Mouse (Mus musculus) lung, embryonic 15.5 days (tissue): ENCODE measurements around the gene Rbbp8nl. TPM values are rescaled to one million over a fixed set of nuclear protein-coding genes. Genes with fewer than 3 reads are reported as not detected.
A peak's percentile ranks its signal among the peaks of the same experiment; 100 is the strongest.

ENCODE experiments used
- ATAC-seq: fragments of 200-750 bp; cut with Nextera tagmentation; 2 replicates; pipeline ENCODE4 v1.8.0; 2017; ENCODE audit warnings: moderate number of reproducible peaks, borderline replicate concordance; ENCODE audit not compliant: low FRiP score, low TSS enrichment; ENCODE audit errors: extremely low read depth
- H3K27ac ChIP-seq: fragments of 300-500 bp; sonication (generic); 2 replicates; pipeline ENCODE4 v1.5.1; 2015; ENCODE audit warnings: moderate library complexity, mild to moderate bottlenecking, inconsistent platforms
- H3K27me3 ChIP-seq: fragments of 300-500 bp; sonication (generic); 2 replicates; pipeline ENCODE4 v1.6.1; 2015; ENCODE audit warnings: inconsistent platforms
- H3K36me3 ChIP-seq: fragments of 300-500 bp; sonication (generic); 2 replicates; pipeline ENCODE4 v1.6.1; 2015; ENCODE audit warnings: inconsistent platforms
- H3K4me1 ChIP-seq: fragments of 300-500 bp; sonication (generic); 2 replicates; pipeline ENCODE4 v1.6.1; 2015; ENCODE audit warnings: inconsistent platforms
- H3K4me2 ChIP-seq: fragments of 300-500 bp; sonication (generic); 2 replicates; pipeline ENCODE4 v1.6.1; 2015; ENCODE audit warnings: inconsistent platforms, mild to moderate bottlenecking, moderate library complexity
- H3K4me3 ChIP-seq: fragments of 300-500 bp; sonication (generic); 2 replicates; pipeline ENCODE4 v1.5.1; 2015; ENCODE audit warnings: mild to moderate bottlenecking, inconsistent platforms
- H3K9ac ChIP-seq: fragments of 300-500 bp; sonication (generic); 2 replicates; pipeline ENCODE4 v1.6.1; 2015; ENCODE audit warnings: inconsistent platforms
- H3K9me3 ChIP-seq: fragments of 300-500 bp; sonication (generic); 2 replicates; pipeline ENCODE4 v1.6.1; 2016; ENCODE audit warnings: inconsistent platforms
- WGBS: fragments of 180-500 bp; shearing (Covaris S2); methylation state at CpG from one replicate; pipeline ENCODE4 v1.1.7; 2015; 5-methylcytosine and 5-hydroxymethylcytosine counted together
- polyA plus RNA-seq: library from polyadenylated mRNA; unstranded; fragments of >200 nt; fragmentation: Nextera tagmentation; extraction: Ambion mirVana; gene quantifications from 2 replicates; pipeline ENCODE4 v1.2.1, GENCODE M21; 2015

The Rbbp8nl gene
- polyA plus RNA-seq, 1 experiment from 2014 or later = 3.1 TPM

GRCm38 (mm10) chr2:180277773-180278320 is 11.8 kb downstream of the Rbbp8nl start:
- WGBS = 73% methylated on average over 8 of the region's 8 CpGs
- H3K27me3 ChIP-seq = no peaks in the 10 kb centered on the region
- H3K4me2 ChIP-seq = no peak overlapping the region
- H3K9me3 ChIP-seq = no peaks in the 10 kb centered on the region
- H3K4me1 ChIP-seq = peaks cover 35% of the 10 kb centered on the region
- no peak for ATAC-seq
- H3K4me3 ChIP-seq = no peak overlapping the region
- H3K36me3 ChIP-seq = no peaks in the 10 kb centered on the region
- no peak overlapping the region for H3K9ac ChIP-seq
- H3K27ac ChIP-seq = peak overlapping the region; percentile 70

GRCm38 (mm10) chr2:180276851-180277259 is 12.8 kb downstream of the Rbbp8nl start:
- Histone ChIP-seq H3K36me3 (no peaks in the 10 kb centered on the region), H3K4me1 (peaks cover 45% of the 10 kb centered on the region), H3K27me3 (no peaks in the 10 kb centered on the region), H3K9me3 (no peaks in the 10 kb centered on the region), H3K4me3 (no peak overlapping the region), H3K27ac (peak overlapping the region; percentile 70), H3K9ac (no peak overlapping the region), H3K4me2 (no peak overlapping the region)
- ATAC-seq = no peak
- 39% methylated on average over 8 of the region's 8 CpGs for WGBS

GRCm38 (mm10) chr2:180276385-180276784 is 13.3 kb downstream of the Rbbp8nl start:
- peak overlapping the region; percentile 70 for H3K27ac ChIP-seq
- peak overlapping the region; percentile 35 for H3K4me2 ChIP-seq
- no peaks in the 10 kb centered on the region for H3K27me3 ChIP-seq
- no peaks in the 10 kb centered on the region for H3K36me3 ChIP-seq
- H3K4me1 ChIP-seq = peaks cover 50% of the 10 kb centered on the region
- no peak overlapping the region for H3K4me3 ChIP-seq
- no peak for ATAC-seq
- WGBS = 36% methylated on average over 4 of the region's 4 CpGs
- H3K9ac ChIP-seq = no peak overlapping the region
- no peaks in the 10 kb centered on the region for H3K9me3 ChIP-seq

GRCm38 (mm10) chr2:180275836-180276235 is 13.8 kb downstream of the Rbbp8nl start:
- Histone ChIP-seq H3K27ac (peak overlapping the region; percentile 70), H3K4me1 (peaks cover 55% of the 10 kb centered on the region), H3K4me3 (no peak overlapping the region), H3K36me3 (no peaks in the 10 kb centered on the region), H3K4me2 (peak overlapping the region; percentile 35), H3K27me3 (no peaks in the 10 kb centered on the region), H3K9ac (no peak overlapping the region), H3K9me3 (no peaks in the 10 kb centered on the region)
- 2% methylated on average over 8 of the region's 8 CpGs for WGBS
- peak; percentile 77 for ATAC-seq

GRCm38 (mm10) chr2:180274523-180274922 is 15.2 kb downstream of the Rbbp8nl start:
- Histone ChIP-seq H3K9ac (no peak overlapping the region), H3K4me2 (no peak overlapping the region), H3K27me3 (no peaks in the 10 kb centered on the region), H3K36me3 (0 out of 2 replicates have a peak, but pooled peaks cover 5% of the 10 kb centered on the region), H3K27ac (no peak overlapping the region), H3K4me3 (no peak overlapping the region), H3K4me1 (peaks cover 58% of the 10 kb centered on the region), H3K9me3 (no peaks in the 10 kb centered on the region)
- WGBS = 87% methylated on average over 2 of the region's 2 CpGs
- ATAC-seq = no peak

- 0 out of 2 replicates have a peak, but pooled peaks cover 9% of the 10 kb centered on the region for H3K36me3 ChIP-seq
- H3K4me3 ChIP-seq = peak within 1 kb of the TSS; percentile 90
- peak within 1 kb of the TSS; percentile 57 for H3K27ac ChIP-seq
- peaks cover 58% of the 10 kb centered on the region for H3K4me1 ChIP-seq
- peak; percentile 91 for ATAC-seq
- 5% methylated on average over 68 of the region's 68 CpGs for WGBS
- no peaks in the 10 kb centered on the region for H3K9me3 ChIP-seq
- no peaks in the 10 kb centered on the region for H3K27me3 ChIP-seq
- H3K4me2 ChIP-seq = peak within 1 kb of the TSS; percentile 93
- peak within 1 kb of the TSS; percentile 97 for H3K9ac ChIP-seq
Measured at GRCm38 (mm10) chr2:180273394-180274244, 16.1 kb downstream of the Rbbp8nl start, which contains the start of gene Cables2. Gene Cables2, minus strand, starts transcription at chr2:180273496.

- H3K27me3 ChIP-seq = no peaks in the 10 kb centered on the region
- 1% methylated on average over 32 of the region's 37 CpGs for WGBS
- peaks cover 51% of the 10 kb centered on the region for H3K4me1 ChIP-seq
- peak; percentile 6 for ATAC-seq
- no peaks in the 10 kb centered on the region for H3K9me3 ChIP-seq
- peak overlapping the region; percentile 97 for H3K9ac ChIP-seq
- peak overlapping the region; percentile 93 for H3K4me2 ChIP-seq
- 0 out of 2 replicates have a peak, but pooled peaks cover 13% of the 10 kb centered on the region for H3K36me3 ChIP-seq
- H3K27ac ChIP-seq = peak overlapping the region; percentile 57
- H3K4me3 ChIP-seq = peak overlapping the region; percentile 90
Measured at GRCm38 (mm10) chr2:180272884-180273321, 16.8 kb downstream of the Rbbp8nl start.

GRCm38 (mm10) chr2:180271804-180272395 is 17.8 kb downstream of the Rbbp8nl start:
- Histone ChIP-seq H3K4me2 (peak overlapping the region; percentile 93), H3K27me3 (no peaks in the 10 kb centered on the region), H3K9me3 (no peaks in the 10 kb centered on the region), H3K27ac (no peak overlapping the region), H3K9ac (peak overlapping the region; percentile 97), H3K4me1 (peaks cover 41% of the 10 kb centered on the region), H3K4me3 (peak overlapping the region; percentile 90), H3K36me3 (0 out of 2 replicates have a peak, but pooled peaks cover 13% of the 10 kb centered on the region)
- 61% methylated on average over 5 of the region's 5 CpGs for WGBS
- no peak for ATAC-seq

GRCm38 (mm10) chr2:180270537-180271255 is 19.0 kb downstream of the Rbbp8nl start:
- no peaks in the 10 kb centered on the region for H3K9me3 ChIP-seq
- no peaks in the 10 kb centered on the region for H3K27me3 ChIP-seq
- H3K9ac ChIP-seq = peak overlapping the region; percentile 97; the same call in 1 of the 2 replicates
- H3K36me3 ChIP-seq = 0 out of 2 replicates have a peak, but pooled peaks cover 13% of the 10 kb centered on the region
- no peak overlapping the region for H3K27ac ChIP-seq
- peaks cover 30% of the 10 kb centered on the region for H3K4me1 ChIP-seq
- ATAC-seq = no peak
- 60% methylated on average over 7 of the region's 7 CpGs for WGBS
- no peak overlapping the region for H3K4me3 ChIP-seq
- no peak overlapping the region for H3K4me2 ChIP-seq

GRCm38 (mm10) chr2:180269329-180269728 is 20.4 kb downstream of the Rbbp8nl start:
- Histone ChIP-seq H3K27me3 (no peaks in the 10 kb centered on the region), H3K27ac (no peak overlapping the region), H3K4me2 (no peak overlapping the region), H3K36me3 (peaks cover 21% of the 10 kb centered on the region; the same call in 1 of the 2 replicates), H3K4me3 (no peak overlapping the region), H3K4me1 (peaks cover 25% of the 10 kb centered on the region), H3K9me3 (no peaks in the 10 kb centered on the region), H3K9ac (no peak overlapping the region)
- ATAC-seq = no peak
- WGBS = 88% methylated on average over 10 of the region's 10 CpGs

GRCm38 (mm10) chr2:180267955-180268354 is 21.7 kb downstream of the Rbbp8nl start:
- Histone ChIP-seq H3K9me3 (no peaks in the 10 kb centered on the region), H3K4me2 (no peak overlapping the region), H3K27ac (no peak overlapping the region), H3K27me3 (no peaks in the 10 kb centered on the region), H3K9ac (no peak overlapping the region), H3K4me1 (peaks cover 22% of the 10 kb centered on the region), H3K4me3 (no peak overlapping the region), H3K36me3 (peaks cover 34% of the 10 kb centered on the region)
- 66% methylated on average over 2 of the region's 2 CpGs for WGBS
- no peak for ATAC-seq
